Mouse (Mus musculus) olfactory bulb, adult 2 months (tissue): ENCODE data around the gene Pou1f1.

Experiments
- CTCF ChIP-seq: fragments of 200-500 bp; IDR thresholded peaks from 2 replicates; pipeline ENCODE4 v1.5.1; 2012; ENCODE audit warnings: low read depth, mild to moderate bottlenecking, low read length, moderate library complexity; ENCODE audit not compliant: insufficient read depth
- POLR2A ChIP-seq: fragments of 200-500 bp; IDR thresholded peaks from 2 replicates; pipeline ENCODE4 v1.6.1; 2012; ENCODE audit warnings: mild to moderate bottlenecking, low read depth, low read length, moderate library complexity; ENCODE audit not compliant: insufficient read depth

DNA sequence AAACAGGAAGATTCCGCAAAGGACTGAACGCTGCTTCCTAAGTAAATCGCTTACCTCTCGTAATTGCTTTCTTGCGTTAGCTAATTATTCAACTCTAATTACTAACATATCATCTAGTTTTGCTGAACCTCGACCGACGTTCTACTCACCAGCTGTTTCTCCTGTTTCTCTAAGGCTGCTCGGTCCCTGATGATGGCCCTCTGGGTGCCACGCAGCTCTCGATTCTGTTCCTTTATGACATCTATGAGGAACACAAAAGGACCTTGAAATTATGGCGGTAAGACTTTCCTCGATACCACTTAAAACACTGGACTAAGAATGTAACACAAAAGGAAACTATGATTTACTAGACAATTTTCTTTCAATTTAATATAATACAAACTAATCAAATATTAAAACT lies 30.5 kb downstream of the Pou1f1 start:
- TF ChIP-seq POLR2A (no peak), CTCF (no peak)
